Mouse (Mus musculus): ENCODE measurements around the gene Wipf2. TPM values are rescaled to one million over a fixed set of nuclear protein-coding genes. Genes with fewer than 3 reads are reported as not detected.

The Wipf2 gene
- polyA plus RNA-seq, 1 experiment from 2014 or later: 6.3 TPM

GRCm38 (mm10) chr11:98925868-98926311 is 62.5 kb downstream of the Wipf2 start:
- ATAC-seq (ENCODE audit: insufficient number of reproducible peaks, insufficient read depth, low FRiP score, low TSS enrichment, low read depth): peak; percentile 48; the same call in 1 of the 2 replicates
- peaks cover 5% of the 10 kb centered on the region for H3K36me3 ChIP-seq
- peak overlapping the region; percentile 18 for H3K4me3 ChIP-seq
- peak overlapping the region; percentile 52 for H3K4me2 ChIP-seq
- H3K9ac ChIP-seq: peak overlapping the region; percentile 49; the same call in 1 of the 2 replicates
- H3K9me3 ChIP-seq: no peaks in the 10 kb centered on the region
- peak overlapping the region; percentile 93 for H3K27ac ChIP-seq
- H3K27me3 ChIP-seq: no peaks in the 10 kb centered on the region
- 0% methylated on average over 11 of the region's 12 CpGs for WGBS
- H3K4me1 ChIP-seq: peaks cover 93% of the 10 kb centered on the region

- Histone ChIP-seq H3K4me1 (peaks cover 100% of the 10 kb centered on the region), H3K9ac (peak overlapping the region; percentile 40; the same call in 1 of the 2 replicates), H3K4me2 (peak overlapping the region; percentile 52), H3K36me3 (no peaks in the 10 kb centered on the region), H3K27me3 (no peaks in the 10 kb centered on the region), H3K27ac (peak overlapping the region; percentile 93), H3K4me3 (no peak overlapping the region; the same call in 1 of the 2 replicates), H3K9me3 (no peaks in the 10 kb centered on the region)
- no peak for ATAC-seq (ENCODE audit: insufficient number of reproducible peaks, insufficient read depth, low FRiP score, low TSS enrichment, low read depth)
- 39% methylated on average over 7 of the region's 7 CpGs for WGBS
Observed at GRCm38 (mm10) chr11:98926553-98926952, 63.1 kb downstream of the Wipf2 start.

GRCm38 (mm10) chr11:98927438-98928076 is 64.1 kb downstream of the Wipf2 start, which contains the start of gene Rara:
TSS of gene Rara (plus strand) at chr11:98927818.
- Histone ChIP-seq H3K9ac (peak within 1 kb of the TSS; percentile 83), H3K27me3 (no peaks in the 10 kb centered on the region), H3K9me3 (no peaks in the 10 kb centered on the region), H3K4me3 (peak within 1 kb of the TSS; percentile 68), H3K27ac (peak within 1 kb of the TSS; percentile 93), H3K36me3 (no peaks in the 10 kb centered on the region), H3K4me2 (peak within 1 kb of the TSS; percentile 90), H3K4me1 (peaks cover 100% of the 10 kb centered on the region)
- no peak for ATAC-seq (ENCODE audit: insufficient number of reproducible peaks, insufficient read depth, low FRiP score, low TSS enrichment, low read depth)
- 5% methylated on average over 21 of the region's 21 CpGs for WGBS

GRCm38 (mm10) chr11:98928186-98928893 is 64.9 kb downstream of the Wipf2 start:
- peak overlapping the region; percentile 91 for H3K27ac ChIP-seq
- no peaks in the 10 kb centered on the region for H3K36me3 ChIP-seq
- H3K27me3 ChIP-seq: no peaks in the 10 kb centered on the region
- peaks cover 100% of the 10 kb centered on the region for H3K4me1 ChIP-seq
- 6% methylated on average over 12 of the region's 12 CpGs for WGBS
- no peaks in the 10 kb centered on the region for H3K9me3 ChIP-seq
- H3K4me2 ChIP-seq: peak overlapping the region; percentile 90
- H3K9ac ChIP-seq: peak overlapping the region; percentile 83
- no peak for ATAC-seq (ENCODE audit: insufficient number of reproducible peaks, insufficient read depth, low FRiP score, low TSS enrichment, low read depth)
- peak overlapping the region; percentile 68 for H3K4me3 ChIP-seq

- H3K27ac ChIP-seq: peak overlapping the region; percentile 91
- H3K9me3 ChIP-seq: no peaks in the 10 kb centered on the region
- peak overlapping the region; percentile 90 for H3K4me2 ChIP-seq
- H3K36me3 ChIP-seq: no peaks in the 10 kb centered on the region
- peaks cover 100% of the 10 kb centered on the region for H3K4me1 ChIP-seq
- peak overlapping the region; percentile 68 for H3K4me3 ChIP-seq
- ATAC-seq (ENCODE audit: insufficient number of reproducible peaks, insufficient read depth, low FRiP score, low TSS enrichment, low read depth): no peak
- peak overlapping the region; percentile 83 for H3K9ac ChIP-seq
- WGBS: 7% methylated on average over 9 of the region's 9 CpGs
- no peaks in the 10 kb centered on the region for H3K27me3 ChIP-seq
Observed at GRCm38 (mm10) chr11:98929503-98929902, 66.1 kb downstream of the Wipf2 start.

- peak overlapping the region; percentile 91 for H3K27ac ChIP-seq
- H3K27me3 ChIP-seq: no peaks in the 10 kb centered on the region
- peaks cover 98% of the 10 kb centered on the region for H3K4me1 ChIP-seq
- H3K9me3 ChIP-seq: no peaks in the 10 kb centered on the region
- peak overlapping the region; percentile 83; the same call in 1 of the 2 replicates for H3K9ac ChIP-seq
- ATAC-seq (ENCODE audit: insufficient number of reproducible peaks, insufficient read depth, low FRiP score, low TSS enrichment, low read depth): no peak
- H3K4me3 ChIP-seq: peak overlapping the region; percentile 68
- 0 out of 2 replicates have a peak, but pooled peaks cover 3% of the 10 kb centered on the region for H3K36me3 ChIP-seq
- H3K4me2 ChIP-seq: peak overlapping the region; percentile 90
- WGBS: 19% methylated on average over 7 of the region's 7 CpGs
Observed at GRCm38 (mm10) chr11:98930127-98930601, 66.7 kb downstream of the Wipf2 start.

- Histone ChIP-seq H3K36me3 (0 out of 2 replicates have a peak, but pooled peaks cover 5% of the 10 kb centered on the region), H3K4me3 (peak overlapping the region; percentile 68), H3K4me1 (peaks cover 97% of the 10 kb centered on the region), H3K27me3 (no peaks in the 10 kb centered on the region), H3K4me2 (peak overlapping the region; percentile 90), H3K27ac (peak overlapping the region; percentile 91), H3K9me3 (no peaks in the 10 kb centered on the region), H3K9ac (peak overlapping the region; percentile 58)
- ATAC-seq (ENCODE audit: insufficient number of reproducible peaks, insufficient read depth, low FRiP score, low TSS enrichment, low read depth): no peak
- 28% methylated on average over 10 of the region's 10 CpGs for WGBS
Observed at GRCm38 (mm10) chr11:98930773-98931512, 67.5 kb downstream of the Wipf2 start.

GRCm38 (mm10) chr11:98931513-98932292 is 68.3 kb downstream of the Wipf2 start:
- Histone ChIP-seq H3K36me3 (0 out of 2 replicates have a peak, but pooled peaks cover 5% of the 10 kb centered on the region), H3K27ac (peak overlapping the region; percentile 91), H3K9ac (peak overlapping the region; percentile 58), H3K4me1 (peaks cover 97% of the 10 kb centered on the region), H3K27me3 (no peaks in the 10 kb centered on the region), H3K4me3 (peak overlapping the region; percentile 14; the same call in 1 of the 2 replicates), H3K9me3 (no peaks in the 10 kb centered on the region), H3K4me2 (peak overlapping the region; percentile 90)
- no peak for ATAC-seq (ENCODE audit: insufficient number of reproducible peaks, insufficient read depth, low FRiP score, low TSS enrichment, low read depth)
- WGBS: 26% methylated on average over 7 of the region's 7 CpGs

- H3K4me1 ChIP-seq: peaks cover 95% of the 10 kb centered on the region
- H3K9ac ChIP-seq: peak overlapping the region; percentile 55; the same call in 1 of the 2 replicates
- peak overlapping the region; percentile 90 for H3K4me2 ChIP-seq
- peak overlapping the region; percentile 10 for H3K4me3 ChIP-seq
- no peaks in the 10 kb centered on the region for H3K9me3 ChIP-seq
- H3K27me3 ChIP-seq: no peaks in the 10 kb centered on the region
- WGBS: 7% methylated on average over 19 of the region's 19 CpGs
- peak; percentile 4; the same call in 1 of the 2 replicates for ATAC-seq (ENCODE audit: insufficient number of reproducible peaks, insufficient read depth, low FRiP score, low TSS enrichment, low read depth)
- peak overlapping the region; percentile 91 for H3K27ac ChIP-seq
- H3K36me3 ChIP-seq: 0 out of 2 replicates have a peak, but pooled peaks cover 5% of the 10 kb centered on the region
Observed at GRCm38 (mm10) chr11:98932293-98933091, 69.1 kb downstream of the Wipf2 start.

- H3K4me2 ChIP-seq: peak overlapping the region; percentile 90
- H3K4me1 ChIP-seq: peaks cover 88% of the 10 kb centered on the region
- 0 out of 2 replicates have a peak, but pooled peaks cover 5% of the 10 kb centered on the region for H3K36me3 ChIP-seq
- H3K27ac ChIP-seq: peak overlapping the region; percentile 91
- ATAC-seq (ENCODE audit: insufficient number of reproducible peaks, insufficient read depth, low FRiP score, low TSS enrichment, low read depth): no peak
- no peaks in the 10 kb centered on the region for H3K27me3 ChIP-seq
- H3K9me3 ChIP-seq: no peaks in the 10 kb centered on the region
- WGBS: 39% methylated on average over 9 of the region's 9 CpGs
- H3K9ac ChIP-seq: peak overlapping the region; percentile 55; the same call in 1 of the 2 replicates
- peak overlapping the region; percentile 10 for H3K4me3 ChIP-seq
Observed at GRCm38 (mm10) chr11:98933151-98933550, 69.7 kb downstream of the Wipf2 start.
